Comparison of ENCODE assay signal across 9 mouse cellular contexts in genomic region chr19:4697721-4698120, GRCm38 (mm10). TPM values are rescaled to one million over a fixed set of nuclear protein-coding genes. Genes with fewer than 3 reads are reported as not detected.
A peak's percentile ranks its signal among the peaks of the same experiment; 100 is the strongest.
DNase-seq lines count a peak whose midpoint lies in the region; ATAC-seq and TF ChIP-seq lines count a peak whose summit lies in the region.
"Had no signal": no experiment of that assay in that cellular context is flagged by ENCODE, and none has a peak within 500 bp of the region (broad histone marks: within the 10 kb centered on the region; RNA-seq: fewer than 3 reads in every experiment).

No protein-coding gene starts in this region.

- no peaks in the 10 kb centered on the region for H3K9me3 ChIP-seq in E14TG2a.4 (ENCODE audit: low read length)
- no peaks in the 10 kb centered on the region for H3K9me3 ChIP-seq in forebrain, embryonic 14.5 days (replicated peaks; ENCODE audit: control insufficient read depth, low read length)
- H3K9me3 ChIP-seq in liver, embryonic 13.5 days (replicated peaks) = no peaks in the 10 kb centered on the region

- no peak for TF ChIP-seq CTCF in gastrocnemius, adult 2 months (IDR thresholded peaks at IDR 0.05)
- no peak for TF ChIP-seq CTCF in E14TG2a.4 (conservative IDR thresholded peaks at IDR 0.05; ENCODE audit: low read length)

- peak overlapping the region; percentile 71 for H3K4me3 ChIP-seq in gastrocnemius, adult 2 months
- H3K4me3 ChIP-seq in E14TG2a.4 (replicated peaks; ENCODE audit: low read length) = peak overlapping the region; percentile 81
- H3K4me3 ChIP-seq in forebrain, embryonic 14.5 days (ENCODE audit: low read depth, low read length) = peak overlapping the region; percentile 56
- H3K4me3 ChIP-seq in liver, embryonic 13.5 days (replicated peaks) = no peak overlapping the region

- 82% methylated on average over 9 of the region's 9 CpGs for WGBS in forebrain, embryonic 14.5 days
- WGBS in liver, embryonic 13.5 days (ENCODE audit: insufficient replicate concordance) = 67% methylated on average over 9 of the region's 9 CpGs

- H3K27ac ChIP-seq in gastrocnemius, adult 2 months = no peak overlapping the region
- peak overlapping the region; percentile 88 for H3K27ac ChIP-seq in forebrain, embryonic 14.5 days (ENCODE audit: low read depth, low read length)
- no peak overlapping the region for H3K27ac ChIP-seq in liver, embryonic 13.5 days

- H3K27me3 ChIP-seq in E14TG2a.4 (ENCODE audit: insufficient read depth, low read length) = peaks cover 66% of the 10 kb centered on the region
- peaks cover 3% of the 10 kb centered on the region; the same call in 1 of the 2 replicates for H3K27me3 ChIP-seq in forebrain, embryonic 14.5 days (replicated peaks; ENCODE audit: control insufficient read depth, insufficient read depth, low read length)
- peaks cover 65% of the 10 kb centered on the region for H3K27me3 ChIP-seq in liver, embryonic 13.5 days

- no peak for DNase-seq in gastrocnemius, adult 2 months
- DNase-seq in gastrocnemius, postnatal 25 days = no peak
- no peak for DNase-seq in forebrain, embryonic 14.5 days (ENCODE audit: low spot score)
- DNase-seq in liver, embryonic 13.5 days = no peak
- no peak for DNase-seq in MN1 (ENCODE audit: low spot score)
- DNase-seq in left cerebral cortex, adult 9 months (ENCODE audit: low spot score in 2 of 2) = no peak

- intact Hi-C loops in gastrocnemius, adult 2 months (cut with DNase I) = no loop called here

- H3K4me2 ChIP-seq in forebrain, embryonic 14.5 days (ENCODE audit: low read length) = peak overlapping the region; percentile 71
- peak overlapping the region; percentile 61; the same call in 1 of the 2 replicates for H3K4me2 ChIP-seq in liver, embryonic 13.5 days

- no peak for ATAC-seq in forebrain, embryonic 14.5 days
- no peak for ATAC-seq in liver, embryonic 13.5 days (ENCODE audit: low read depth)
- ATAC-seq in megakaryocyte progenitor cell, adult 5-6 weeks (replicated peaks; ENCODE audit: poor library complexity) = no peak

- H3K36me3 ChIP-seq in E14TG2a.4 (ENCODE audit: insufficient read depth, low read length) = no peaks in the 10 kb centered on the region
- H3K36me3 ChIP-seq in forebrain, embryonic 14.5 days (ENCODE audit: control insufficient read depth, insufficient read depth, low read length) = no peaks in the 10 kb centered on the region
- no peaks in the 10 kb centered on the region for H3K36me3 ChIP-seq in liver, embryonic 13.5 days

- H3K9ac ChIP-seq in forebrain, embryonic 14.5 days (ENCODE audit: low read length) = peak overlapping the region; percentile 83
- H3K9ac ChIP-seq in liver, embryonic 13.5 days = no peak overlapping the region

- peaks cover 18% of the 10 kb centered on the region for H3K4me1 ChIP-seq in E14TG2a.4 (replicated peaks; ENCODE audit: low read depth, low read length)
- H3K4me1 ChIP-seq in forebrain, embryonic 14.5 days (ENCODE audit: control insufficient read depth, insufficient read depth, low read length) = peaks cover 4% of the 10 kb centered on the region
- peaks cover 8% of the 10 kb centered on the region for H3K4me1 ChIP-seq in liver, embryonic 13.5 days (replicated peaks)

RNA-seq across cellular contexts. Expression of gene Gm960, which starts 0.7 kb away (rescaled TPM):
- total RNA-seq in gastrocnemius, adult 2 months (2021) = under 1 TPM in 1 of 2 experiments, not detected in 1; 0.11 TPM
- total RNA-seq in gastrocnemius, postnatal 25 days (2021) = not detected
- 4.1 and 5.0 TPM in 2 replicates for polyA plus RNA-seq in forebrain, embryonic 14.5 days (2014; fragmentation: Nextera tagmentation; extraction: Ambion mirVana)
- 0.79 TPM in 1 of 2 replicates, not detected in the other for polyA plus RNA-seq in liver, embryonic 13.5 days (2015; fragmentation: Nextera tagmentation; extraction: Ambion mirVana)
- total RNA-seq in megakaryocyte progenitor cell, adult 5-6 weeks (2015) = not detected in 2 replicates
- not detected in 2 replicates for total RNA-seq in megakaryocyte progenitor cell, adult 5-6 weeks (2017)
- total RNA-seq: neutrophil, adult 5-6 weeks had no signal

RNA-seq across cellular contexts. Expression of gene Sptbn2, which starts 13.2 kb away (rescaled TPM):
- under 1 TPM in 1 of 2 experiments, not detected in 1; 0.03 TPM for total RNA-seq in gastrocnemius, adult 2 months (2021)
- total RNA-seq in gastrocnemius, postnatal 25 days (2021) = under 1 TPM; 0.08 to 0.31 TPM
- 25.0 and 31.9 TPM in 2 replicates for polyA plus RNA-seq in forebrain, embryonic 14.5 days (2014; fragmentation: Nextera tagmentation; extraction: Ambion mirVana)
- 0.09 and 0.13 TPM in 2 replicates for polyA plus RNA-seq in liver, embryonic 13.5 days (2015; fragmentation: Nextera tagmentation; extraction: Ambion mirVana)
- total RNA-seq in megakaryocyte progenitor cell, adult 5-6 weeks (2015) = not detected in 2 replicates
- not detected in 2 replicates for total RNA-seq in megakaryocyte progenitor cell, adult 5-6 weeks (2017)
- total RNA-seq: neutrophil, adult 5-6 weeks had no signal

RNA-seq across cellular contexts. Expression of gene Rbm4b, which starts 58.6 kb away (rescaled TPM):
- total RNA-seq in gastrocnemius, adult 2 months (2021) = 1 to 10 TPM; 2.1 to 2.7 TPM
- total RNA-seq in gastrocnemius, postnatal 25 days (2021) = 1 to 10 TPM; 1.9 to 2.1 TPM
- polyA plus RNA-seq in forebrain, embryonic 14.5 days (2014; fragmentation: Nextera tagmentation; extraction: Ambion mirVana) = 185 and 194 TPM in 2 replicates
- polyA plus RNA-seq in liver, embryonic 13.5 days (2015; fragmentation: Nextera tagmentation; extraction: Ambion mirVana) = 14.6 and 17.5 TPM in 2 replicates
- total RNA-seq in megakaryocyte progenitor cell, adult 5-6 weeks (2015) = 8.5 and 12.3 TPM in 2 replicates
- total RNA-seq in megakaryocyte progenitor cell, adult 5-6 weeks (2017) = 11.3 and 12.2 TPM in 2 replicates
